Mouse (Mus musculus) liver, embryonic 14.5 days (tissue): ENCODE data around the gene Bdh2. TPM values are rescaled to one million over a fixed set of nuclear protein-coding genes. Genes with fewer than 3 reads are reported as not detected.

Source experiments
- ATAC-seq: fragments of 200-750 bp; cut with Nextera tagmentation; 2 replicates; pipeline ENCODE4 v1.8.0; 2017; ENCODE audit warnings: moderate number of reproducible peaks, mild to moderate bottlenecking, moderate library complexity; ENCODE audit not compliant: insufficient read depth
- DNase-seq, 3 experiments: peaks; one replicate each; pipeline ENCODE4 v3.0.0-alpha.2; 2012 to 2013; ENCODE audit warnings: low read depth in 3 of 3, low spot score in 3 of 3
- H3K27ac ChIP-seq: fragments of 300-500 bp; sonication (generic); 2 replicates; pipeline ENCODE4 v1.5.1; 2014; ENCODE audit warnings: moderate library complexity, mild to moderate bottlenecking, control low read depth, inconsistent platforms
- H3K27me3 ChIP-seq: fragments of 300-500 bp; sonication (generic); 2 replicates; pipeline ENCODE4 v1.6.1; 2014; ENCODE audit warnings: mild to moderate bottlenecking, low read length, moderate library complexity; ENCODE audit not compliant: control insufficient read depth, insufficient read depth
- H3K36me3 ChIP-seq: fragments of 300-500 bp; sonication (generic); replicated peaks from 2 replicates; pipeline ENCODE4 v1.6.1; 2014; ENCODE audit warnings: low read depth; ENCODE audit not compliant: control insufficient read depth, insufficient read depth
- H3K4me1 ChIP-seq, 2 experiments: fragments of 200-500 bp in 1 of 2; fragments of 300-500 bp in 1 of 2; sonication (generic) in 1 of 2; replicated peaks; 2 replicates each; pipeline ENCODE4 v1.6.1; 2012 to 2014; ENCODE audit warnings: antibody characterized with exemption in 1 of 2, inconsistent platforms in 1 of 2, low read length in 1 of 2; ENCODE audit not compliant: control insufficient read depth in 2 of 2, insufficient read depth in 2 of 2
- H3K4me2 ChIP-seq: fragments of 300-500 bp; sonication (generic); 2 replicates; pipeline ENCODE4 v1.6.1; 2014; ENCODE audit warnings: low read depth, mild to moderate bottlenecking, control low read depth, moderate library complexity
- H3K4me3 ChIP-seq, 2 experiments: fragments of 200-500 bp in 1 of 2; fragments of 300-500 bp in 1 of 2; sonication (generic) in 1 of 2; 2 replicates each; pipeline ENCODE4 v1.5.1; 2012 to 2014; ENCODE audit warnings: low read depth in 2 of 2, low read length in 2 of 2, mild to moderate bottlenecking in 2 of 2, control low read depth in 1 of 2, inconsistent platforms in 1 of 2, moderate library complexity in 1 of 2; ENCODE audit not compliant: insufficient read depth in 1 of 2
- H3K9ac ChIP-seq: fragments of 300-500 bp; sonication (generic); replicated peaks from 2 replicates; pipeline ENCODE4 v1.6.1; 2014; ENCODE audit warnings: mild to moderate bottlenecking, control low read depth, moderate library complexity
- H3K9me3 ChIP-seq: fragments of 300-500 bp; sonication (generic); 2 replicates; pipeline ENCODE4 v1.6.1; 2016; ENCODE audit warnings: low read length, mixed read lengths; ENCODE audit not compliant: control insufficient read depth
- CTCF ChIP-seq: IDR thresholded peaks from 2 replicates; pipeline ENCODE4 v1.5.1; 2016; ENCODE audit warnings: antibody characterized with exemption, low read depth, control low read depth
- EP300 ChIP-seq: IDR thresholded peaks from 2 replicates; pipeline ENCODE4 v1.6.1; 2016; ENCODE audit warnings: antibody characterized with exemption, low read depth
- WGBS: fragments of 180-500 bp; shearing (Covaris S2); extraction: QIAGEN DNeasy Blood & Tissue Kit; methylation state at CpG from one replicate; pipeline ENCODE4 v1.1.7; 2014; ENCODE audit not compliant: insufficient replicate concordance; 5-methylcytosine and 5-hydroxymethylcytosine counted together
- polyA plus RNA-seq, 2 experiments: library from polyadenylated mRNA; depleted of rRNA in 1 of 2; stranded (reverse) in 1 of 2; unstranded in 1 of 2; fragments of >200 nt; fragmentation: Nextera tagmentation in 1 of 2; extraction: Ambion mirVana in 1 of 2; gene quantifications; 2 replicates each; pipeline versions ENCODE4 v1.2.1 to v1.2.3; 2012 to 2014

Gene Bdh2
- polyA plus RNA-seq, 2 experiments, result 0.26 to 0.41 TPM

DNA sequence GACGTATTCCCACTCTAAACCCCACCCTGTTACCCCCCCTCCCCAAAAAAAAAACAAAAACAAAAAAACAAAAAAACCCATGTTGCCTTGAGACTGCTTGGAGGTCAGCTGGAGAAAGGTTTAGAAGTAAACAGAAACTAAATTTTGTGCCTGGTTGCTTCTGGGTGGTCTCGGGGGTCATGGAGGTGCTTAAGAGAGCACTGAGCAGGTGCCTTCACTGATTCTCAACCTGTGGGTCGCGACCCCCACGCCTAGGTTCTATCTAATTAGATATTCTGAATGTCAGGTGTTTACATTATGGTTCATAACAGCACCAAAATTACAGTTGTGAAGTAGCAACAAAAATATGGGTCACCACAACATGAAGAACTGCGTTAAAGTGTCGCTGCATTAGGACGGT, 680 bp downstream of the Bdh2 start:
- H3K4me3 ChIP-seq, result no peak overlapping the region
- H3K27me3 ChIP-seq, result no peaks in the 10 kb centered on the region
- WGBS, result 66% methylated on average over 8 of the region's 8 CpGs
- H3K36me3 ChIP-seq, result no peaks in the 10 kb centered on the region
- no peaks in the 10 kb centered on the region for H3K9me3 ChIP-seq
- H3K27ac ChIP-seq, result no peak overlapping the region
- no peak overlapping the region for H3K9ac ChIP-seq
- TF ChIP-seq CTCF (no peak), EP300 (no peak)
- H3K4me1 ChIP-seq, result no peaks in the 10 kb centered on the region
- DNase-seq (peak in 1 of 3 experiments; percentile 13), ATAC-seq (no peak)
- no peak overlapping the region for H3K4me2 ChIP-seq

DNA sequence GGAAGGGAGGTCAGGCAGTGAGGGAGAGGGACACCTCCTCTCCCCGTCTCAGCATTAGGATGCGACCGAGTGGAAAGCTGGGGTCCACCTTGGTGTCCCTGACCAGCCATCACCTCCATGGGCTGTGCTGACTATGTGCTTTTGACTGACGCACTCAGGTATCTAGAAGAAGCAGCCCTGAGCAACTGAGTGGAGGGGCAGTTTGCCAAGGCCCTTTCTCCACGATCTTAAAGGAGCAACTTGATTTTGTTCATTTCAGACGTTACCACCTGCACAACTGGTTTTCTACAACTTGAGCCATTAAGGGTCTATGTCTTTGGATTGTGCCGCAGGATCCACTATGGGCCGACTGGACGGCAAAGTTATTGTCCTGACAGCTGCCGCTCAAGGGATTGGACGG, 4.2 kb downstream of the Bdh2 start:
- Histone ChIP-seq H3K27ac (no peak overlapping the region), H3K9me3 (no peaks in the 10 kb centered on the region), H3K4me3 (no peak overlapping the region), H3K4me2 (no peak overlapping the region), H3K4me1 (no peaks in the 10 kb centered on the region), H3K27me3 (no peaks in the 10 kb centered on the region), H3K36me3 (no peaks in the 10 kb centered on the region), H3K9ac (no peak overlapping the region)
- no peak for ATAC-seq
- 68% methylated on average over 11 of the region's 11 CpGs for WGBS
- no peak for DNase-seq
- TF ChIP-seq EP300 (no peak), CTCF (no peak)

DNA sequence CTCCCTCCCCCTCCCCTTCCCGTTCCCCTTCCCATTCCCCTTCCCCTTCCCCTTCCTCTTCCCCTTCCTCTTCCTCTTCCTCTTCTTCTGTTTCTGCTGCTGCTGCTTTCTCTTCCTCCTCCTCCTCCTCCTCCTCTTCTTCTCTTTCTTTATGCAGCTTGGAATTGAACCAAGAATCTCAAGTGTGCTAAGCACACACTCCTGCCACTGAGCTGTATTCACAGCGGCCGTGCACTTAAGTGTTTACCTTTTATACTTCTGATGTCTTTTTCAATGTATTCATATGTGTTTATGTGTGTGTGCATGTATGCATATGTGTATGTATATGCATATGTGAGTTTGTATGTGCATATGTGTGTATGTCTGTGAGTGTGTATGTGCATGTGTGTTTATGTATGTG, 4.8 kb downstream of the Bdh2 start:
- TF ChIP-seq EP300, result no peak
- DNase-seq (no peak), ATAC-seq (no peak)
- H3K9ac ChIP-seq, result no peak overlapping the region
- H3K4me1 ChIP-seq, result no peaks in the 10 kb centered on the region
- H3K4me3 ChIP-seq, result no peak overlapping the region
- H3K4me2 ChIP-seq, result no peak overlapping the region
- no peaks in the 10 kb centered on the region for H3K9me3 ChIP-seq
- no peaks in the 10 kb centered on the region for H3K36me3 ChIP-seq
- WGBS, result 68% methylated on average over 3 of the region's 3 CpGs
- H3K27me3 ChIP-seq, result no peaks in the 10 kb centered on the region
- H3K27ac ChIP-seq, result no peak overlapping the region

DNA sequence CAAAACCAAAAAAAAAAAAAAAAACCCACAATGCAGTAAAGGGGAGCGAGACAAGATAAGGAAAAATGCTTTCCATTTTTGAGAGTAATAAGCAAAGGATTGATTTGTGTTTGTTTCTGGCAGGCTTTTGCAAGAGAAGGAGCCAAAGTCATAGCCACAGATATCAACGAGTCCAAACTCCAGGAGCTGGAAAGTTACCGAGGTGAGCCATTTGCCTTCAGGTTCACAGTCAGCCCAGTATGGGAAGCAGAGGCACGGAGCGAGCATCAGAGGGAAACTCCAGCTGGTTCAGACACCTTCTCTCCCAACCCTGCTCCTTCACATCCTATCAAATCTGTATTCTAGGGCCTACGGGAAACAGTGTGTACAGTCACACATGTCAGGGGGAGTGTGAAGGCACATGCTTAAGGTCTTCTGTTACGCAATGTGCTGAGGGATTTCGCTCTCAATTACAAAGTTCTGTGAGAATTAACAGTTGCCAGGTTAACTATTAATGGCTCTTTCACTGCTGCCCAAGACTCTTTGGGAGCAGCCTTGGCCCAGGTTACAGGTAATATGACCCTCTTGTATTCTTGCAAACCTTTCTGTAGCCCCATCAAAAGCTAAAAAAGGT, 7.2 kb downstream of the Bdh2 start:
- no peak for DNase-seq
- no peaks in the 10 kb centered on the region for H3K4me1 ChIP-seq
- H3K27me3 ChIP-seq, result no peaks in the 10 kb centered on the region
- no peaks in the 10 kb centered on the region for H3K36me3 ChIP-seq
- ATAC-seq, result no peak
- no peak overlapping the region for H3K9ac ChIP-seq
- H3K4me3 ChIP-seq, result no peak overlapping the region
- no peak overlapping the region for H3K27ac ChIP-seq
- TF ChIP-seq EP300 (no peak), CTCF (no peak)
- no peak overlapping the region for H3K4me2 ChIP-seq
- 62% methylated on average over 8 of the region's 8 CpGs for WGBS
- H3K9me3 ChIP-seq, result no peaks in the 10 kb centered on the region

DNA sequence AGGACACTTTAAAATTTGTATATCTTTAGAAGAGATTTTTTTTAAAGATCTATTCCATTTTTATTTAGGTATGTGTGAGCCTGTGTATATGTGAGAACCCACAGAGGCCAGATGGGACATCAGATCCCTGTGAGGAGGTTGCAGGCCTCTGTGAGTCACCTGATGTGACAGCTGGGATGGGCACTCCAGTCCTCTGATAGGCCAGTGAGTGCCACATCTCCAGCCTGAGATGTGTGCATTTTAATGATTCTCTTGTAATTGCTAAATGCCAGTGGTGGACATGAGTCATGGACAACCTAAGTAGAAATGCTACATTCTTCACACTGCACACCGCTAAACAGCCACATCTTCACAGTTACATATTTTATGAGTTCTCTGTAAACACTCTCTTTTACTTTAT, 8.1 kb downstream of the Bdh2 start:
- H3K9ac ChIP-seq, result no peak overlapping the region
- H3K4me2 ChIP-seq, result no peak overlapping the region
- WGBS, result 66% methylated on average over 1 of the region's 1 CpGs
- no peak for DNase-seq
- no peak overlapping the region for H3K27ac ChIP-seq
- no peak for ATAC-seq
- H3K4me1 ChIP-seq, result no peaks in the 10 kb centered on the region
- TF ChIP-seq CTCF, result no peak
- TF ChIP-seq EP300, result no peak
- H3K27me3 ChIP-seq, result no peaks in the 10 kb centered on the region
- H3K36me3 ChIP-seq, result no peaks in the 10 kb centered on the region
- H3K4me3 ChIP-seq, result no peak overlapping the region
- no peaks in the 10 kb centered on the region for H3K9me3 ChIP-seq
